Mouse (Mus musculus): ENCODE measurements around the gene Hnrnpul2.

Hnrnpul2 gene

DNA sequence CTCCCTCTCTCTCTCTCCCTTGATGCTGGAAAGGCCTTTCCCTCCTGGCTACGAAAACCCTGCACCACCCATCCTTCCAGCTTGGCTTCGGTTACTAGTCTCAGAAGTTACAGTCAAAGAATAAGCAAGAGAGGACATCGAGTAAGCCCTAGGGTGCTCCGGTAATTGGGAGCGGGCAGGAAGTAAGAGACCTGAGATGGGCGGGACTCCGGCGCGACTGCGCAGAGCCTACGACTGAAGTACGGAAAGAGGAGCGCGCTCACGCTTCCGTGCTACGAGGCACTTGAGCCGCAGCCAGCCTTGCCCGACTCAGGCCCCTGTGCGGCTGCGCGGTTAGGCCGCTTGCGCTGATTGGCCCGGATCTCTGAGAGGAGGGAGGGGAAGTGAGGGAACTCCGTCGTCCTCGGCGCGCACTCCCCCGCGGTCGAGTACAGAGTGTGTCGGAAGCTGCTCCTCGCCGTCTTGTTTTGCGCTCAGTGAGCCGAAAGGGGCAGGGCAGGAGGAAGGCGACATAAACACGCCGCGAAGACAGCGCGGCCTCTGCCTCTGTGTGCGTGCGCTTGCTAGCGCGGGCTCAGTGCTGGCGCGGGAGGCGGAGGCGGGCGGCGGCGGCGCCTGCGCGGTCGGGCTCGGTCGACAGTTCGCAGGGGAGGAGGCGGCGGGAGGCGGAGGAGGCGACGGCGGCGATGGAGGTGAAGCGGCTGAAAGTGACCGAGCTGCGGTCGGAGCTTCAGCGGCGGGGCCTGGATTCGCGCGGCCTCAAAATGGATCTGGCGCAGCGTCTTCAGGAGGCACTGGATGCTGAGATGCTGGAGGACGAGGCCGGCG, at the start of gene Hnrnpul2:
TSS of gene Hnrnpul2 (plus strand) at position 415 of the 828 bp plus-strand sequence.
- peak; percentile 99 for DNase-seq

DNA sequence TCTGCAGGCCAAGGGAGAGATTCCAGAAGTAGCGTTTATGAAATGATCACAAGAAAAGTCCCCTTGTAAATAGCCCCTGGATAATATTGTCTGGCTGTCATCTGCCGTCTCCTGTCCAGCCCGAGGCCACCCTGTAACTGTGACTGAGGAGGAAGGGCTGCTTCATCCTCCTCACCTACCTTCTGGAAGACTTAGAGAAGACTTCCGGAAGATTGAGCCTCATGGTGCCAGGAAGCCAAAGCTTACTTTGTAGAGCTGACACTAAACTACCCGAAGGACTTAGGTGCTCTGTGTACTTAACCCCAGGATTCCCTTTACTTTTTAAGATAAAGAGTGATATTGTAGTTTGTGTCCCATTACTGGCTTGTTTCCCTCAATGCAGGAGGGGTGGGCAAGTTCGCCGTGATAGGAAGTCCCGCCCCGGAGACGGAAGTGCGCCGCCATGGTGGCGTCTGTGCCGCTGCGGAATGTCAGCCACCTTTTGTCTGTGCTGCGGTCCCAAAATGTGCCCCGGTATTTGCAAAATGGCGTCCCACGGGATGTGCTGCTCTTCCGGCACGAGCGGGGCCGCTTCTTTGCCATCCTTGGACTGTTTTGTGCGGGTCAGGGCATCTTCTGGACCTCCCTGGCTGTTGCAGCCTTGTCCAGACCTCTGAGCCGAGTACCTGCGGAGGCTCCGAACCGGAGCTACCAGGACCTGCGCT, 49.1 kb upstream of the Hnrnpul2 start, which contains the start of gene Tmem223:
TSS of gene Tmem223 (plus strand) at position 430 of the 704 bp plus-strand sequence.
- DNase-seq, result peak; percentile 77

DNA sequence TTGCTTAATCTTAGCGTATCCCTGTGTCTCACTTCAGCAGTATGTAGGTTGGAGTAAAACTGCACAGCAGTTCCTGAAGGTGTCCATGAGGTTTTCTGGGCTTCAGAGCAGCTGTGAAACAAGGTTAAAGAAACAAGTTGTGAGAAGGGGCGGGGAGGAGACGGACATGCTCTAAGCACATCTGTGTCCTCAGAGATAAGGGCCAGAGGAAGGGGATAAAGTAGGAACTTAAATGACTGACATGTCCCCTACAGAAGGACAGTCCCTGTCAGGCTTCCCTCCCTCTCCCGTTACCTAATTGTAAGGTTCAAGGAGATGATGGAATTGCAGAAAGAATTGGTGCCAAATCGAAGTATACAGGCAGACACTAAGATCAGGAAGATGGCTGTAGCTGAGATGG, 46.8 kb upstream of the Hnrnpul2 start:
- DNase-seq, result no peak

DNA sequence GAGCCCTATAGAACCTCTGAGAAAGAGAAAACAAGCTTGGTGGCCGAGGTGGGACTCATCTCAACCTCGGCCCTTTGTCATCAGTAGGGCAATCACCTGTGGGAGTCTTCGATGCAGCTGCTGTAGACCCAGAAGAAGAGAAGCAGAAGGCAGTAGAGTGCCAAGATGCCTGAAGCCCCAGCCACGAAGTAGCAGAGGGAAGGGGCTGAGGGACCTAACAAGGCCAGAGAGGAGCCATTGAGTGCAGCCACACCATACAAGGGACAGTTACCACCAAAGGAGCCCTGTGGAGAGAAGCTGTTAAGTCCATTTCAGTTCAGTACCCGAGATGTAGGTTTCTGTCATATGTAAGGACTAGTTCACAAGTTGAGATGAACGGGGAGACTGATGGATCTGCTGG, 46.4 kb upstream of the Hnrnpul2 start:
- no peak for DNase-seq

DNA sequence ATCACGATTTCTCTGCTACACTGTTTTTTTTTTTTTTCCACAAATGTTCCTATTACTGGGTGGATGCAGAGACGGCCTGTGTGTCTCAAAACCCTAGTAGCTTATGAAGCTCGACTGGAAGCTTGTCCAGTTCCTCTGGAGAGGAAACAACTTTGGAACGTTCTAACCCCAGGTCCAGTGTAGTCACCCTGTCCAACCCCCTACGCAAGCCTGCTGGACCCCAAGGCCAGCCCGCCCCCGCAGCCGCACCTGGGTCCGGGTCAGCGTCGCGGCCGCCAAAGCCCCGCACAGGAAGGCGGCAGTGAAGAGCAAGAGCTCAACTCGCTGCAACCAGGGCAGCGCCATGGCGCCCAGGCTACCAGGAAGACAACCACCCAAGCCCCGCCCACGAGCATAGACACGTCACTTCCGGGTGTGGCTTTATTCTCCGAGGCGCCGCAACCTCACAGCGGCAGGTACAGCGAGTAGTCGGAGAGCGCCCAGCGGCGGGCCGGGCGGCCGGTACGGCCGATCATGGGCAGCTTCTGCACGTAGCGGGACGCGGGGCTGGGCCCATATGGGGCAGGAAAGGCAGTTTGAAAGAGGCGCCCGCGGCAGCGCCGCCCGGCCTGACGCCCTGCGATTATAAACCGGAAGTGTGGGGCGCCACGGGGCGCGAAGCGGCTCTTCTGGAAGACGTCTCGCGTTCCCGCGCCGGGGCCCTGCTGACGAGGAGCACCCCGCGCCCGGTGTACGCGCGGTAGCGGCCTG, 45.5 kb upstream of the Hnrnpul2 start, which contains the start of gene Tmem179b:
TSS of gene Tmem179b (minus strand) at position 382 of the 750 bp plus-strand sequence.
- peak; percentile 95 for DNase-seq

DNA sequence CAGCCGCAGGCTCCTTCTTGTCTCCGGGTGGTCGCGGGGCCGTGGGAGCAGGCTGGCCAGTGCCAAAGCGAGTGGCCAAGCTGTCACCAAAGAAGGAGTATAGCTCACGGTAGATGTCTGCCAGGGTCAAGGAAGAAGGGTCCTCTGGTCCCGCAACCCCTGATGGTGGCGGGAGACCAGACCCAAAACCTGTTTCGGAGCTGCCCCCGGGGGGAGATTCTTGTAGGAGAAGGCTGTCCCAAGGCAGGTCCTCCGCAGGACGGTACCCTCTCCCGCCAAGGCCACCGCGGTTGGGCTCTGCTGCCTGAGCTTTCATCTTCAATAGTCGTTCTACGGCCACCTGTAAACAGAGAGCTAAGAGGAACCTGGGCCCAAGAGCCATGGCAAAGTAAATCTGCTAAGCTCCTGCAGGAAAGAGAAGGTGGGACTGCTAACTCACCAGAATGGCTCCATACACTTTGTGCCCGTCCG, 44.8 kb upstream of the Hnrnpul2 start:
- DNase-seq, result no peak

DNA sequence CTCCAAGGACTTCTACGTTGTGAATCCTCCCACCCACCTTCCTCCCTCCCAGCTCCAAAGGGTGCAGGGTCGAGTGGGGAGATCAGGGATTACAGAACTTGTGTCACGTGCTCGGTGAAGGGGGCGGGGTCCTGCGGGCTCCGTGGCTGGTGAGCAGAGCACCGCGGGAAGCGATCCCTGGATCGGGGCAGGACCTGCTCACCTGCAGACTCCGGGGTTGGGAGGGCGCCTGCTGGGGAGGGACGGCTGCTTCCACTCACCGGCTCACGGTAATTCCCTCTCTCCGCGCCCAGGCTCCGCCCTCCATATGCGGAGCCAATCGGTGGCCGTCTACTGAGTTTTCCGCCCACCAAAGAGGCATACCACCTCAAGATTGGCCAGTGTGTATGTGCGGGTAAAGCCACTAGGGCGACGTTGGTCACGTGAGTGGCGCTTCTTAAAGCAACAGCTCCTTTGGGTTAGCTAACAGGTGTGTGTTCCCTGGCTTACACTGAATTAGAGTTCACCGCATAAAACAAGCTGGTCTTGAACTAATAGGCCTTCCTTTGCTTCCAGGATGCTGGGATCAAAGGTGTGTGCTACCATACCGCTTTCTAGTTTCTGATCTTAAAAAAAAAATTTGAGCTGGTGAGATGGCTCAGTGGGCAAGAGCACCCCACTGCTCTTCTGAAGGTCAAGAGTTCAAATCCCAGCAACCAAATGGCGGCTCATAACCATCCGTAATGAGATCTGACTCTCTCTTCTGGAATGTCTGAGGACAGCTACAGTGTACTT, 33.6 kb upstream of the Hnrnpul2 start, which contains the start of gene Taf6l:
TSS of gene Taf6l (minus strand) at position 410 of the 774 bp plus-strand sequence.
- DNase-seq, result peak; percentile 94

DNA sequence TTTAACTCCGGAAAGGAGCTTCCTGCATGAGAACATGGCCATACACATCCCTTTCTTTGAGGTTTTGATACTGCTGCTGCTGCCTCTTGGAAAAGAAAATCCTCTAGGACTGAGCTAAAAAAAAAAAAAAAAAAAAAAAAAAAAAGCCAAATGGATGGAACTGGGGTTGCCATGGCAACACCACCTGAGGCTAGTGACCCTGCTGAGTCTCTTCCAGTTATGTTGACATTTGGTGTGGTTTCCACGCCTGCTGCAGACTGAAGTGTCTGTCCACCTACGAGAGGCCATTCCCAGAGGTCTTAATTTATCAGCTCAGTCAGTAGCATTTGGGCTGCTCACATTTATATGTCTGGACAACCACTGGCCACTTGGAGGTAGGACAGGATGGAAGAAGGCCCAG, 31.3 kb upstream of the Hnrnpul2 start:
- DNase-seq, result no peak

DNA sequence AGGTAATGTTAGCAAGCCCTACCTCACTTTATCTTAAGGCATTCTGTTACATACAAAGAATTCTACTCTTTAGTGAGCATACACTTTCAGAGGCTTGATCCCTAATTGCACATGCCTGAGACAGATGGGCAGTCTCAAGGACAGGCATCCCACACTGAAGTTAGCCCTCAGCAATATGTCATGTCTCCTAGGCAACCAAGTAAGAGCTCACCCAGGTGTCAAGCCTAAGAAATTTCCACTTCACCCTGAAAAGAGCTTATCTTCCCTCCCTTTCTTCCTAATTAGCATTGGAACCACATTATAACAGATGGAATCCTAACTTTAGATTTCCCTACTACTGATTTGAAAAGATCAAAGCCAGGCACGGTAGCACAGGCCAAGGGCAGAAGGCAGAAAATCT, 30.6 kb upstream of the Hnrnpul2 start:
- DNase-seq, result no peak

DNA sequence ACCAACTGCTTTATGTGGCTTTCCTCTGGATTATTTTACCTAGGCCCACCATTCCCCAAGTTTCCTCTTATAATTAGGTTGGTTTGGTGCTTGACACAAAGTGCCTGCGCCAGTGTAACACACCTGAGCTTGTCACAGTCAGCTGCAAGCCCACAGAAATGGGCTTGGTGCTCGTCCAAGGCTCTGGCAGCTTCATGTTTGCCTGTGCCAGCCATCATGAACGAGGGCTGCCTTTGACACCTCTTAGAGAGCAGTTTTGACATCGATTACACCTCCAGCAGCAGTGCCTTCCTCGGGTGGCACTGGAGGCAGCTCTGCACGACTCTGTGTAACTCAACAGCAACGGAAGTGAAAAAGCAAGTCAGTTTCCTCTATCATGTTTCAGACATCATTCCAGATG, 29.6 kb upstream of the Hnrnpul2 start:
- no peak for DNase-seq

DNA sequence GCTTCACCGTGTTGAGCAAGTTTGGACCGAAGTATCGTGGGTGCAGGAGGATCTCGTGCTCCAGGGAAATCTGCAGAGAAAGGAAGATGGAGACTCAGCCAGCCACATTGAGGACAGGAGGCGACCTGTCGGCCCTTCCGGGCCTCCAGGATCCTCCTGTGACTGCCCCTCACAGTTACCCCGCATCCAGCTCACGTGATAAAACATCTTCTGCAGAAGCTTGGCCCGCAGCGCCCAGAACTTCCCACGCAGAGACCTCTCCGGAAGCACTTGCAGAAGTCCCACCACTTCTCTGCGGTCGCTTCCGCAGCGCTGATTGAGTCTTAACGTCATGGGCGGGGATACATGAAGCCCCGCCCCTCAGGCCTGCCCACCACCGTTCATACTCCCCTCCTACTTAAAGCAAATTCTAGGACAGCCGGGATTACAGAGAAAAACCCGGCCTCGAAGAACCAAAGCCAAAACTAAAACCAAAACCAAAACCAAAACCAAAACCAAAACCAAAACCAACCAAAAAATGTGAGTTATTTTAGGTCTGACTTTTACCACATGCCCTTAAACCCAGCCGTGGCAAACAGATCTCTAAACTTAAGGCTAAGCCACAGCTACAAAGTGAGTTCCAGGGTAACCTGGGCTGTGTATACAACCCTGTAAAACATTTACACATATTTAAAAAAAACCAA, 21.4 kb upstream of the Hnrnpul2 start, which contains the start of gene Polr2g:
TSS of gene Polr2g (minus strand) at position 314 of the 683 bp plus-strand sequence.
- peak; percentile 91 for DNase-seq

DNA sequence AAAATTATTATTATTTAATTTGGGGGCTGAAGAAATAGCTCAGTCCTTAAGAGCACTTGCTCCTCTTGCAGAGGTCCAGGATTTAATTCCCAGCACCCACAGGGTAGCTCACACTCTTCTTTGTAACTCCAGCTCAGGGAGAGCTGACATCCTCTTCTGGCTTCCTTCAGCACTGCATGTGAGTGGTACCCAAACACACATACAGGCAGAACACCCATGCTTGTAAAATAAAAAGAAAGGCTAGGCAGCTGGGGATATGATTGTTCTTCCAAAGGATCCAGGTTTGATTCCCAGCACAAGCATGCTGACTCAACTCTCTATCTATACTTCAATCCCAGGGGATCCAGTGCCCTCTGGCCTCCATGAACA, 20.9 kb upstream of the Hnrnpul2 start:
- DNase-seq, result no peak

DNA sequence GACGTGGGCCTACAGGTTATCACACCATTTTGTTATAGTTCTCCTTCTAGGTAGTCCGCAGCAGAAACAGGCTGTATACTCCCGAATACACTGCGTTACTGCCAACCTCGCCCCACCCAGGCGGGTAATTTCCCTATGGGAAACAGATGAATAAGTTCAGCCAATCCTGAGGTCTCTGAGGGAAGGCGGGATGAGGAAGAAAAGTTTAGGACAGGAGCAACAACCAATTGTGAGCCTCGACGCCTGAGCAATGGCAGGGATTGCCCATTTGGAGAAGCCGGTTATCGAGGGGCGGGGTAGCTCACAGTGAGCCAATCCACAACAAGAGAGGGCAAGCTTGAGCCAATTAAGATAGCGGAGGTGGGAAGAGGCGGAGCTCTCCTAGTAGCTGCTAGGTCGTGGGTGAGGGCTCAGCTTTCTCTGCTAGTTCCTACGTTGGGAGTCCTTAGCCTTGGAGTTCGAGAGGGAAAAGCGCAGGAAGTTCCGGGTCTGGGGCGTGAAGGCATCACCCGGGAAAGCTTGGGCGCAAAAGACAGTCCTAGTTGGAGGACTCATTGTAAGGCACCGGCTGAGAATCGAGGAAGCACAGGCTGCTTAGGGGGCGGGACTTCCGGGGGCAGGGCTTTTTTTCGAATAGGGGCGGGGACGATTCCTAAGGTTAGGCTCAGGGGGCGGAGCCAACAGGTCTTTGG, 17.5 kb upstream of the Hnrnpul2 start, which contains the start of gene Zbtb3:
TSS of gene Zbtb3 (plus strand) at position 426 of the 692 bp plus-strand sequence.
- DNase-seq, result peak; percentile 98

DNA sequence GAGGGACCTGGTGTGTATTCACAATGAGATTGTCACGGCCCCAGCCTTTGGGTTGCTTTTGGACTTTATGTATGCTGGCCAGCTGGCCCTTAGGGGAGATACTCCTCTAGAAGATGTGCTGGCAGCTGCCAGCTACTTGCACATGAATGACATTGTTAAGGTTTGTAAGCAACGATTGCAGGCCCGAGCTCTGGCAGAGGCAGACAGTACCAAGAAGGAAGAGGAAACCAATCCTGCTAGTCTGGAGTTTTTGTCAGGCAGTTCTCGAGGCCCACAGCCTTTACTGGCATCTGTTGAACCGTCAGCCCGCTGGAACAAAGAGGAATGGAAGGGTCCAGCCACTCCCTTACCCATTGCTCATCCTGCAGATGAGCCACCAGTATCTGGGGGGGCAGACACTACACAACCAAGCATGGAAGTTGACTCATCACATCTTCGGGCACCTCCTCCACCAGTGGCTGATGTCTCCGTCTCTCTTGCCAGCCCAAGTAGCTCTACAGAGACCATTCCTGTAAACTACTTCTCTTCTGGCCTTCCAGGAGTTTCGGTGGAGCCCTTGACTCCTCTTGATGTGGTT, 16.5 kb upstream of the Hnrnpul2 start:
- no peak for DNase-seq

DNA sequence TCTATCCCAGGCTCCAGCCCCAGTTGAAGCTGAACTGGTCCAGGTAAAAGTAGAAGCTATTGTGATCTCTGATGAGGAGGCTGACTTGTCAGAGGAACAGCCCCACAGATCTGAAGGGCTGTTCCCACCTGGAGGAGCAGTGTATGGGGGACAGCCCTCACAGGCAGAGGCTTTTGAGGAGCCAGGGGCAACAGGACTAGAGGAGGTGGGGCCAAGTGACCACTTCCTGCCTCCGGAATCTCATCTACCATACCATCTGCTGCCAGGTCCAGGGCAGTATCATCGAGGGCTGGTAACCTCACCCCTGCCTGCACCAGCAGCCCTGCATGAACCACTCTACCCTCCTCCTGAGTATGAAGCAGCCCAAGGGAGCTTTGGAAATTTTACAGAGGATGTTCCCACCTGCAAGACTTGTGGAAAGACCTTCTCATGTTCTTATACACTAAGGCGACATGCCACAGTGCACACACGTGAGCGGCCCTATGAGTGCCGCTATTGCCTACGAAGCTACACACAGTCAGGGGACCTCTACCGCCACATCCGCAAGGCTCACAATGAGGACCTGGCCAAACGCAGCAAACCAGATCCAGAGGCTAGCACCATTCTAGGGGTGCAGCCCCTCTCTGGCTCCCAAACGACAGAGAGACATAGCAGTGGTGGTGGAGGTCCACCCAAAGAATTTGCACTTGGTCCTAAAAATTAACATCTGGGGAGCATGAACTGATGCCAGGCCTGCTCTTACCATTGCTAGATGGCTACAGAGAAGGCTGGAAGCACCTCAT, 15.7 kb upstream of the Hnrnpul2 start:
- no peak for DNase-seq

DNA sequence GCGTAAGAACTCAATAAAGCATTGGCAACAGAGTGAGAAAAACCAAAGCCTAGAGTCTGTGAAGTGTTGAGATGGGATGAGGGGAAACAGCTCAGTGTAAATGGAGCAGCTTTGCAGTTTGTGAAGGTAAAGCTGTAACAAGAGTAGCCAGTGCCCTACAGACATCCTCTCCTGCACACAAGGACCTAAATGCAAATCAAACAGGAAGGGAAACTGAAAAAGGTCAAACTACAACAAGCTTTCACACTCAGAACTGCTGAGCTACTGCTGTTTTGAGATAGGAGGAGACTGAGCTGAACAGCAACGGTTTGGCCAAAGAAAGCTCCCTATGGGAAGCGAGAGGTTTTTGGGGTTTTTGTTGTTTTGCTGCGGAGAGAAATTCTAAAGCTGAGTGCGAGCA, 13.0 kb upstream of the Hnrnpul2 start:
- DNase-seq, result no peak

DNA sequence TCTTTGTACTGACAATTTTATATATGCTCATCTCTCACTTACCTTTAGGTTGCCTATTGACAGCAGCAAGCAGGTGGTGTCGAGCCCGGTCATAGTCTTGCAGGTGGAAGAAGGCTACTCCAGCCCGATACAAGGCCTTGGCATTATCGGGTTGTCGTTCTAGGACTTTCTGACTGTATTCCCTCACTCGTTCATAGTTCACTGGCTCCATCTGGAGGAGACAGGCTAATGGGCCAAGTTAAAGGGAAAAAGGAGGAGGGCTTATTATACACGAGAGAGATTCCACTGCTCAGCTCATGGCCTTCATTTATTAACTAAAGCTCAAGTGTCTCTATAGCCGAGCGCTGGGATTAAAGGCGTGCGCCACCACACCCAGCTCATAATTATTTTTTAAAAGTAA, 4.0 kb upstream of the Hnrnpul2 start:
- no peak for DNase-seq

DNA sequence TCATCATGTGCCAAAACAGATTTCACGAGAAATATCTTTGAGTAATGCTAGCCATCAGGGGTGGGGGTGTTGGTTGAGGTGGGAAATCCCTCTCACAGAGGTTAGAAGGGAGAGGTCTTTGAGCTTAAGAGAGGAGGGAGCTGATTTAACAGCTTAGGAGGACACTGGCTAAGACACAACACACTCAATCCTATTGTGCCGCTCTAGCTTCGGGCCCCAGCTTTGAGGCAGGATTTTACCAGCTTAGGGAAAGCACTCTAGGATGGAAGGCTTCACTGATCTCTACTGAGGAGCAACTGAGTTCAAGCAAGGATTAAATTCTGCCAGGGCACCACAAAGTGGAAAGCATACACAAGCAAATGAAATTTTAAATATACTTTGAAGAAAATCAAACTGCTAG, 2.8 kb upstream of the Hnrnpul2 start:
- no peak for DNase-seq

DNA sequence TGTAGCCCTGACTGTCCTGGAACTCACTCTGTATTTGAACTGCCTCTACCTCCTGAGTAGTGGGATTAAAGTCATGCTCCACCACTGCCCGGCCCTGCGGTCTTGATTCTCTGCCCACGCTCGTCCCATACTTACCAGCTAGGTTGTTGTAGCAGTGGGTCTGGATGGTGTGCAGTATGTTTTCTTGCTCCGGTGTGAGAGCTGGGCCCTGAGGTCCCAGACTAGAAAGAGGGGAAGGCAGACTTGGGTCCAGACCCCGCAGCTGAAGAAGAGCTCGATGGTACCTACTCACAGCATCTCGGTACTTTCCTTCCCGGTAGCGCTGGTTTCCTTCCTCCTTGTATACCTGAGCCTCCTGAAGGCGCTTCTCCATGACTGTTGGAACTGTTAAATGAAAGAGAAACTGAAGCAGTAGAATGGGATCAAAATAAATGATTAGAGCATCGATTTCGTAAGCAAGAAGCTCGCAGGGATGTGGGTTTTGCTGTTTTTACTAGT, 1.5 kb upstream of the Hnrnpul2 start:
- no peak for DNase-seq
